Mouse (Mus musculus) monocyte, adult 5-6 weeks (primary cell): ENCODE data around the gene Anapc10. TPM values are rescaled to one million over a fixed set of nuclear protein-coding genes. Genes with fewer than 3 reads are reported as not detected.
"Not testable (repeated sequence)": the region's sequence is repeated elsewhere in the genome, so short reads cannot be mapped to it uniquely, and the experiment has no call there.

Experiments
- ATAC-seq: fragments of 153-309, 156-312 bp; replicated peaks from 2 replicates; pipeline ENCODE4 v1.8.0; 2017; ENCODE audit warnings: mild to moderate bottlenecking; ENCODE audit not compliant: low TSS enrichment, insufficient number of reproducible peaks, severe bottlenecking, poor library complexity, low FRiP score
- total RNA-seq: library from RNA; stranded (forward); fragments of 200-1000, 200-491, 200-594 nt; gene quantifications from 3 replicates; pipeline ENCODE4 v1.2.3, GENCODE M21; 2017

Anapc10 gene
- 6.3 to 12.6 TPM (median 6.8 TPM) in 3 replicates for total RNA-seq

GRCm38 (mm10) chr8:79711064-79711961 is at the start of gene Anapc10, which contains the start of gene Abce1:
Gene Anapc10 (plus strand): TSS chr8:79711820.
Gene Abce1 (minus strand): TSS chr8:79711740.
- peak; percentile 99 for ATAC-seq

GRCm38 (mm10) chr8:79676461-79676860 is 35.2 kb upstream of the Anapc10 start:
- no peak for ATAC-seq

- ATAC-seq: peak; percentile 58
These were observed 32.6 kb upstream of the Anapc10 start for GRCm38 (mm10) chr8:79679005-79679404.

- not testable (repeated sequence) for ATAC-seq
These were observed 31.5 kb upstream of the Anapc10 start for GRCm38 (mm10) chr8:79680083-79680482.

GRCm38 (mm10) chr8:79680555-79680954 is 31.1 kb upstream of the Anapc10 start:
- ATAC-seq: no peak; the same call in 1 of the 2 replicates

- no peak for ATAC-seq
These were observed 30.7 kb upstream of the Anapc10 start for GRCm38 (mm10) chr8:79680965-79681364.

GRCm38 (mm10) chr8:79685927-79686326 is 25.7 kb upstream of the Anapc10 start:
- ATAC-seq: not testable (repeated sequence)

GRCm38 (mm10) chr8:79692531-79692930 is 19.1 kb upstream of the Anapc10 start:
- ATAC-seq: no peak

GRCm38 (mm10) chr8:79706687-79707086 is 4.9 kb upstream of the Anapc10 start:
- ATAC-seq: no peak

- ATAC-seq: no peak
These were observed 1.1 kb downstream of the Anapc10 start for GRCm38 (mm10) chr8:79712676-79713075.

GRCm38 (mm10) chr8:79721537-79721936 is 9.9 kb downstream of the Anapc10 start:
- no peak for ATAC-seq

GRCm38 (mm10) chr8:79723308-79723707 is 11.7 kb downstream of the Anapc10 start:
- ATAC-seq: no peak

GRCm38 (mm10) chr8:79724589-79724988 is 13.0 kb downstream of the Anapc10 start:
- ATAC-seq: no peak

- no peak for ATAC-seq
These were observed 16.3 kb downstream of the Anapc10 start for GRCm38 (mm10) chr8:79727900-79728299.

GRCm38 (mm10) chr8:79734304-79734703 is 22.7 kb downstream of the Anapc10 start:
- peak; percentile 87 for ATAC-seq

- ATAC-seq: no peak
These were observed 36.6 kb downstream of the Anapc10 start for GRCm38 (mm10) chr8:79748171-79748570.

GRCm38 (mm10) chr8:79748591-79748990 is 37.0 kb downstream of the Anapc10 start:
- no peak for ATAC-seq

GRCm38 (mm10) chr8:79750305-79750704 is 38.7 kb downstream of the Anapc10 start:
- ATAC-seq: no peak

GRCm38 (mm10) chr8:79794873-79795272 is 83.3 kb downstream of the Anapc10 start:
- ATAC-seq: not testable (repeated sequence)

GRCm38 (mm10) chr8:79796690-79797089 is 85.1 kb downstream of the Anapc10 start:
- no peak for ATAC-seq
